Mouse (Mus musculus): ENCODE data around the gene 4922502D21Rik.
A peak's percentile ranks its signal among the peaks of the same experiment; 100 is the strongest.
"Not testable (repeated sequence)": the region's sequence is repeated elsewhere in the genome, so short reads cannot be mapped to it uniquely, and the experiment has no call there.

4922502D21Rik gene

GRCm38 (mm10) chr6:129331610-129332009, at the start of gene 4922502D21Rik:
4922502D21Rik (minus strand) TSS chr6:129331796.
- no peak for DNase-seq (ENCODE audit: low spot score)

- no peak for DNase-seq (ENCODE audit: low spot score)
These were observed 48.9 kb upstream of the 4922502D21Rik start for GRCm38 (mm10) chr6:129380454-129380853.

- DNase-seq (ENCODE audit: low spot score) = no peak
These were observed 43.4 kb upstream of the 4922502D21Rik start for GRCm38 (mm10) chr6:129374937-129375471.

- DNase-seq (ENCODE audit: low spot score) = no peak
These were observed 38.0 kb upstream of the 4922502D21Rik start for GRCm38 (mm10) chr6:129369374-129370132.

DNA sequence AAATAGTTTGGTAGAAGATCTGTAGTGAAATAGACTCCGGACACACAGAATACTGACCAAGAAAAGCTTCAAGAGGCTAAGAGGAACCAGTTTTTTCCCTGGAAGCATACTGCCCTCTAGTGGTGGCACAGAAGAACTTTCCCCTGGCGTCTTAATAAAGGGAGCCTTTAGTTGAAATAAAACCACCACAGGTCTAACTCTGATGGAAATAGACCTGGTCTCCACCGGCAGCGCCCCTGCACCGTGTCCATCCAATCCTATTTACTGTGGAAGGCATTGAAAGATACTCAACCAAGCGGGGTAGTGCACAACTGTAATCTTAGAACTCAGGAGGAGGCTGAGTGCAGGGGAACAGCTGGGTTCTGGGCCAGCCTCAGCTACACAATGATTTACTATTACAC, 34.4 kb upstream of the 4922502D21Rik start:
- peak; percentile 33 for DNase-seq (ENCODE audit: low spot score)

GRCm38 (mm10) chr6:129363942-129364341, 32.3 kb upstream of the 4922502D21Rik start:
- DNase-seq (ENCODE audit: low spot score) = no peak

DNA sequence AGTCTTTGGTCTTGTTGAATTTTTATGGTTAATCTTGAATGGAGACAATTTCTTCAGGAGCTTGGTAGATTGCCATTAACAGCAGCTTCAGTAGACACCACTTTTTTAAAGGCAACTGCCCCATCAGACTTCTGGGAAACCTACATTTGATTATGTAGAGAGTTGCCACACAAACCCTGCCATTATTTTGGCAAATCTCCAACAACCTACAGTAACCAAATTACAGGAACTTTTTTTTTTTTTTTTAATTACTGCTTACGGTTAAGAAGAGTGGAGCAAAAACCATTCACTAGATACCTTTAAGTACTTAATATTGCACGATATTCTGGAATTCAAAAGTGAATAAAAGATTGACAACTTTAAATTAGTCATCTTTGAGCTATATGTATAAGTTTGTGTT, 27.9 kb upstream of the 4922502D21Rik start:
- DNase-seq (ENCODE audit: low spot score) = no peak

DNA sequence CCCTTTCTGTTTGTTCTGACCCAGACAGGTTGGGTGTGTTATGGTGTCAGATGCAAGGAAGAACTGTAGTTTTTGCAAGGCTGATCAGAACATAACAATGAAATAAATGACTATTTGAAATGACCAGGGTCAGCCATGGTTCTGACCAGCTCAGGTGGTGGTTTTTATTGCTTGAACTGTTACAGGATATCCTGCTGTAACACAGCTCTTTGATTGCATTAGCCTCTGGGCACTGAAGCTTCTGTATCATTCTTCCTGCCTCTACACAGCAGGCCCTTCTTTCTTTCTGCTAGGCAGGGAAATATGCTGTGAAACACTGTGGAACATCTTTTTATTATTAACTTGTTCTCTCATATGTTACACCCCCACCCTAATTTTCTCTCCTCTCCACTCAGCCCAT, 24.8 kb upstream of the 4922502D21Rik start:
- no peak for DNase-seq (ENCODE audit: low spot score)

DNA sequence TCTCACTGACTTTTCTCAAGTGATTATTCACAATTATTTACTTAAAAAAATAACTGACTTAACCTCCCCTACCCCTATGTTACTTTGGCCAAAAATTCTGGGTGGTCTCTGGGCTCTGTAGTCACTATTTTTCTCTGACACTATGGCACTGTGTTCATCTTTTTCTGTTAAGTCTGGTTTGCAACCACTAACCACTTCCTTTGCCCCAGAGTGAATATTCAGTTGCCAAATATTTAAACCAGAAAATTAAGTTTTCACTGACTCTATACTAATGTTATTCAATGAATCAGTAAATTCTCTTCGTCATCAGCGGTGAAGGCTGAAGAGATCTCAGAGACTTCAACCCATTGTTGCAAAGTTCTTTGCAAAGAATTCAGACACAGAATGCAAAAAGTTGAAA, 24.2 kb upstream of the 4922502D21Rik start:
- no peak for DNase-seq (ENCODE audit: low spot score)

- no peak for DNase-seq (ENCODE audit: low spot score)
These were observed 19.5 kb upstream of the 4922502D21Rik start for GRCm38 (mm10) chr6:129351091-129351490.

GRCm38 (mm10) chr6:129349524-129350352, 18.1 kb upstream of the 4922502D21Rik start:
- DNase-seq (ENCODE audit: low spot score) = no peak

DNA sequence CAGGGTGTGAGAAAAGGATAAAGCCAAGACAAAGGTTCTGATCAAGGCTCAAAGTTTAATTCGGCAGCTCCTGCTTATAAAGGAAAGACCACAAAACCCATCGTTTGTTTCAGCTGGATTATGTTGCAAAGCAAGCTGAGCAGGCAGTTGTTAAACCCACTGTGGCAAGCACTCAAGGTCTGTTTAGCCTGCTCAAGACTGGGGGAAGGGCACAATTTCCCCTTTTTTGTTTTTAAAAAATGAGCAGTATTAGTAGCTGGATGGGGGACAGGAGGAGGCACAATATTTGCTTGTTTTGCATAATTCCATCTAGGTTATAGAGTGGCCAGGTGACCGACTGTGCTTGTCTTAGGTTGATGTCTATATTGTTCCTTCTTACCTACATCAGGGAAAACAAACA, 12.8 kb upstream of the 4922502D21Rik start:
- no peak for DNase-seq (ENCODE audit: low spot score)

- not testable (repeated sequence) for DNase-seq (ENCODE audit: low spot score)
These were observed 10.8 kb upstream of the 4922502D21Rik start, which contains the start of gene Clec12a for GRCm38 (mm10) chr6:129342391-129342790. Clec12a (plus strand) TSS chr6:129342691.

GRCm38 (mm10) chr6:129337751-129338150, 6.2 kb upstream of the 4922502D21Rik start:
- DNase-seq (ENCODE audit: low spot score) = no peak

DNA sequence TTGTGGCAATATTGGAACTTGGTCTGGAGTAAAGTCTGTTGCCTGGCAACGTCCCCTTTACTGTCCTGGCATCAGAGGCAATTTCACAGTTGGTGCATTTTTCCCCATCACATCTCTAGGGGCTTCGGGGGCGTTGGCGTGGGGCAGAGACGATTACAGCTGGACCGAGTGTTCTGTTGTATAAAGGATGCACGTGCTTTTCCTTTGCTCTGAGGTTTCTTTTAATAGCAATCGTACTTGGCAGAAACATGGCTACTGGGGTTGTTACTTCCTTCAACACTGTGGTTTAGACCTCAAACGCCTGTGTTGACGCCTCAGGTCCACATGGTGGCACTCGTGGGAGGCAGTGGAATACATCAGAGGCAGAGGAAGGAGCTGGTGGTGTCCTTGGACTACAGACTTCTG, 2.1 kb upstream of the 4922502D21Rik start:
- DNase-seq (ENCODE audit: low spot score) = no peak

GRCm38 (mm10) chr6:129326568-129327150, 4.9 kb downstream of the 4922502D21Rik start:
- no peak for DNase-seq (ENCODE audit: low spot score)

DNA sequence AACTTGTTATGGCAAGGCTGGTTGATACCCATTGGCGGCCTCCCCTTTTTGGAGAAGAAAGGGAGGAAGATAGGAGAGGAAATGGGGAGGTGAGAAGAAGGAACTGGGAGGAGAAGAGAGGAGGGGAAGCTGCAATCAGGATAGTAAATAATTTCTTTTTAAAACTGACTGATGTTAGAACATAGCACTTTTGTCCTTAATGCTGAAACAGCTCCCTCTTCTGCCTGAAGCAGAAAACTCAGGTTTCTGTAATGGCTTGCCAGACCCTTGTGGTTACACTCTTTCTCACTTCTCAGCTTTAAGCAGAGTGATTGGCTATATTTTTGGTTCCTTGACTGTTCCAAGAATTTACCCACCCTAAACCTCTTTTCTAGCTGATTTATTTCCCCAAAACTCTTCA, 5.6 kb downstream of the 4922502D21Rik start:
- DNase-seq (ENCODE audit: low spot score) = no peak

- no peak for DNase-seq (ENCODE audit: low spot score)
These were observed 12.3 kb downstream of the 4922502D21Rik start for GRCm38 (mm10) chr6:129319331-129319730.

DNA sequence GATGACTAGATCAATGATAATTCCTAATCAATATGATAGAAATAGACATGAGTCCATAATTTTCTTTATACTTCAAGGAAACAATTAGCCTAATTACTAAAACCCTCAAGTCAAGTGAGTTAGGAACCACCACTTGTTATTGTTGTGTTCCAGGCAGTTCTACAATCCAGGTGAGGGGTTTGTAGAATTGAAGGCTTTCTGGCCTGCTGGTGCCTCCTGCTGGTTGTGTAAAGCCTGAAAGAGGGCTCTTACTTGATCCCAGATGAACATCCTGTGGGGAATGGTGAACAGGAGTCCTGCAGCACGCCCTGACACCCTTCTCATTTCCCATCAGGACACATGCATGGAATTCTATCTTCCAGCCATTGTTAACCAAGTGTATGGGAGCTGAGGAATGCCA, 13.2 kb downstream of the 4922502D21Rik start:
- DNase-seq (ENCODE audit: low spot score) = no peak

DNA sequence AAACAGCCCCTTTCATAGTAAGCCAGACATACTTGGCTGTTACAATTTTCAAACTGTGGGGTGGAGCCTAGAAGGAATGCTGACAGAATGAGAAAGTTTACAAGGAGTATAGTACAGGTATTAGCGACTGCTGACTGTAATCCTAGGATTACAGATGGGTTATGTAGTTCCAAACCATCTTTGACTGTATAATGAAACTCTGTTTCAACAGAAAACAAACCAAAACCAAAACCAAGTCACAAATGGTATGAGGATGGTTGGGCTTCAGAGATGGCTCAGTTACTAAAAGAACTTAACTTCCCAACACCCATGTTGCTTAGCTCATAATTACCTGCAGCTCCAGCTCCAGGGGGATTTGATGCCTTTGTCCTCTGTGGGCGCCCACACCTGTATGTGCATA, 15.1 kb downstream of the 4922502D21Rik start:
- no peak for DNase-seq (ENCODE audit: low spot score)

DNA sequence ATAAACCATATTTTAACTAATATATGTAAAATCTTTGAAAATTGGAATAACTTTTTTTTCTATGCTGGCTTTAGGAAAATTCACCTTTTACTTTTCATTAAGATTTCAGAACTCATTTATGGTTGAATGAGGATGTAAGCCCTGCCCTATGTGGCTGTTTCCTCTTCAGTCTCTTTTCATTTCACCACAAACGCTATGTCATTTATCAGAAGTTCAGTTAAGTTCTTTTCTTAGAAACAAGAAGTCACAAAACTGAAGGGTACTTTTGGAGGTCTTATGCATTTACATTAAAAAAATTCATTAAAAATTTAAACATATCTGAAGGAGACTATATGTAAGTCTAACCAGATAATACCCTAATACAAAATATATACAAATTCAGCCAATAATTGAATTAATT, 15.9 kb downstream of the 4922502D21Rik start:
- no peak for DNase-seq (ENCODE audit: low spot score)

DNA sequence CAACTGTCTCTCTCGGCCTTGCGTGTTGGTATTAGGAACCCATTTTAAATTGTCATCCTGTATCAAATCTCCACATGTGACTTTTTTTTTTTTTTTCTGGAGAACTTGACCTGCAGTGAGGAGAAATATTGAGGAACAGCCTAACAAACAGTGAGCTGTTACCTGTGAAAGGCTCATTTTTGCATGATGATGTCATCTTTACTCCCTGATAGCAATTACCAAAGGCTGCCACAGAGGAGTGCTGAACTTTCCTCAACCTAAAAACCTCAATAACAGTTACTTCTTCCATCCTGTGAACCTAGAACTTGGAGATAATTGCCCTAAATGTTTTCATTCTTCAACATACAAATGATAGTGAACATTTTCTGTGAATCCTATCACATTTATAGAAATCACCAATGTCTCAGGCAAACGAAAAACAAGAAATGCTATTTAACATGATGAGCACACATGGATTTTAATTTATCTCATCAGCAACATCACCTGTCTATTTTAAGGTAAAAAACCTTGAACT, 16.9 kb downstream of the 4922502D21Rik start:
- no peak for DNase-seq (ENCODE audit: low spot score)
